Mouse (Mus musculus) MN1 (cell line): Measurements from ENCODE around the gene Rps6kb2.

ENCODE experiments used
- DNase-seq: peaks from one replicate; pipeline ENCODE4 v3.0.0-alpha.2; 2016; ENCODE audit warnings: low spot score

Rps6kb2 gene

DNA sequence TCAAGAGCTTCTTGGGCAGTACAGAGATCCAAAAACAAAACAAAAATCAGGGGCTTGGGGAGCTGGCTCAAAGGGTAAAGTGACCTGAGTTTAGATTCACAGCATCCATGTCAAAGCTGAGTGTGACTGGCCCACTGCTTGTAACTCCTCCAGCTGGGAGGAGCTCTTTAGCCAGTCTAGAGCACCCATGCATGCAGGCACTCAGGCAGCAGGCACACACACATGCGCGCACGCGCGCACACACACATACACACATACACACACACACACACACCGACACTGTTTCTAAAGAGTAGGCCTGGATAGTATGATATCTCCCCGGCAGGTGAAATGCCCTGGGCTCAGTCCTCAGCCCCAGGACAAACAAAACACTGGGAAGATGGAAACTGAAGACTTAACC is 46.1 kb downstream of the Rps6kb2 start:
- no peak for DNase-seq

DNA sequence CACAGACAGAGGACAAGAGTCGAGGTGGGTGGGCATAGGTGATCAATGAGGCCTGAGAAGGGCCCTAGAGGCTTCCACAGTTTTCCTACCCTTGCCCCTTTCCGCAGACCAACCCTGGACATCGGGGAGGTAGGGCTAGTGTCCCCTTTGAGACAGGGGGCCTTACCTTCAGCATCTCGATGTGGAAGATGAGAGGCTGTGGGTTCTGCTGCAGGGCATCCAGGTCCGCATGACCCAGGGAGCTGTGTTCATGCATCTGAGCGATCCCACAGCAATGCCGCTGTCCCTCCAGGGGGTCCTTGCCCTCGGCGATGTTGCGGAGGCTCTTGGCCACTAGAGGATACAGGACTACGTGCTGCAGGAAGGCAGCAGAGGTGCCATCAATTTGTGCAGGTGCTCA is 47.3 kb downstream of the Rps6kb2 start:
- DNase-seq, result no peak

DNA sequence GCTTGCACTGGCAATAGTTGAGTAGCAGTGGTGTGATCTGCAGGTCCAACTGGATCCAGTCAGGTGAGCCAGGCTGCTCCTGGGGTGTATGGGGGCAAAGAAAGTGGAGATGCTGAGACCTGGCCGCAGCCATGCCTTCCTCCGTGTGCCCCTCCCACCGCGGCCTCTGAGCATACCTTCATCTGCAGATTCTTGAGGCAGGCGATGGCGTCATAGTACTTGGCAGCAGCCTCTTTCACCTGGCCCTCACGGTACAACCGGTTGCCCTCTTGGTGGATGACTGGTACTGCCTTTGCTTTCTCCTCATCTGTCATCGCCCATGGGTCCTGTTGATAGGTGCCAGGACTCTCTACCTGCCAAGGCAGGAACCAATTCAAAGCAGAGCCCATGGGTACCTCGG is 48.0 kb downstream of the Rps6kb2 start:
- DNase-seq, result no peak

DNA sequence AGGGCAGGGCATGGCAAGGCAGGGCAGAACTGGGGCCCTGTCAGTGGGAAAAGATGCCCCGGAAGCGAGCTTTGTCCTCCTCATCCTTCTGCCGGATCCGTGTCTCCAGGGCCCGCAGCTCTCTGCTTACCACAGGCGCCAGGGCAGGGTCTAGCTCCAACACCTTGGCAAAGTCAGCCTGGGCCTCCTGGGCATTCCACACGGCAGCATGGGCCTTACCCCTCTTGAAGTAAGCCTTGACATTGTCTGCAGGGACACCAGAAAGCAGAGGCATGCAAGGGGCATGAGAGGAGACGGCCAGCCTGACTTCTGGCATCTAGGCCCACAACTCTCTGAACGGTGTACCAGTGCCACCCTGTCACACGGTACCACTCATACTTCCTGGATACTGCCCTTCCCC is 48.6 kb downstream of the Rps6kb2 start:
- no peak for DNase-seq

DNA sequence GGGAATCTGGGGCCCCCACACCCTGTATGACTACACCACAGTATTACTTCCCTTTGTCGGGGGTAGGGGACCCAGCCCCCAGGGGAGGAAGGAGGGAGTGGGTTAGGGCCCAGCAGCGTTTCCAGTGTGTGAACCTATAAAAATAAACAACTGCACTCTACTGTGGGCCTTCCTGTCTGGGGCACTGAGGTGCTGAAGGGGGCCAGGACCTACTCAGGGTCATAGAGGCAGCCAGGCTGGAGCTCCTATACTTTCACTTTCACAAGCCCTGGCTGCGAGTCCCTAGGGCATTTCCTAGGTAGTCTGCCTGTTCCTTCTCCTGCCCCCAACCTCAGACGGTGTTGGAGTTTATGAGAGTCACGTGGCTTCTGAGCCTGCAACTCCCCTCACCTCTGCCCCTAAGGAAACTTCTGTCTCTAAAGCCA is 49.3 kb downstream of the Rps6kb2 start:
- DNase-seq, result peak; percentile 57

DNA sequence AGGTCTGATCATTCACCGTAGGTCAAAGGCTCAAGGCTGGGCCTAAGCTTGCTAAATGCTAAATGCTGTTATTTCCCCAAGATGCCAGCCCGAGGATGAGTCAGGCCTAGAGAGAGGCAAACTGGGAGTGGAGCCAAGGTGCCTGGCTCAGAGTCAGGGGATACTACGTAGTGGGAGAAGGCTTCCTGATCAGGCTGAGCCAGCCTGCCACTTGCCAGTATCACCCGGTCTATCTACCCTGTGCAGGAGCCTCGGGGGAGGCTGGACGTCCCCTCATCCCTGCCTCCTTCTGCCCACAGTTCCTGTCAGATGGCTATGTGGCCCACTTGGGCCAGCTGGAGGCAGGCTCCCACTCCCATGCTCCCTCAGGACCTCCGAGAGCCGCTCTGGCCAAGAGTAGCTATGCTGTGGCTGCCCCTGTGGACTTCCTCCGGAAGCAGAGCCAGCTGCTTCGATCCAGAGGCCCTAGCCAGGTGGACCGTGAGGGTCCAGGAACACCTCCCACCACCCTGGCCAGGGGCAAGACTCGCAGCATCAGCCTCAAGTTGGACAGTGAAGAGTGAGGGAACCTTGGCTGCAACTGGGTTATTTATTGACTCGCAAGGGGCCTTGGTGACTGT is 49.9 kb downstream of the Rps6kb2 start:
- peak; percentile 92 for DNase-seq

DNA sequence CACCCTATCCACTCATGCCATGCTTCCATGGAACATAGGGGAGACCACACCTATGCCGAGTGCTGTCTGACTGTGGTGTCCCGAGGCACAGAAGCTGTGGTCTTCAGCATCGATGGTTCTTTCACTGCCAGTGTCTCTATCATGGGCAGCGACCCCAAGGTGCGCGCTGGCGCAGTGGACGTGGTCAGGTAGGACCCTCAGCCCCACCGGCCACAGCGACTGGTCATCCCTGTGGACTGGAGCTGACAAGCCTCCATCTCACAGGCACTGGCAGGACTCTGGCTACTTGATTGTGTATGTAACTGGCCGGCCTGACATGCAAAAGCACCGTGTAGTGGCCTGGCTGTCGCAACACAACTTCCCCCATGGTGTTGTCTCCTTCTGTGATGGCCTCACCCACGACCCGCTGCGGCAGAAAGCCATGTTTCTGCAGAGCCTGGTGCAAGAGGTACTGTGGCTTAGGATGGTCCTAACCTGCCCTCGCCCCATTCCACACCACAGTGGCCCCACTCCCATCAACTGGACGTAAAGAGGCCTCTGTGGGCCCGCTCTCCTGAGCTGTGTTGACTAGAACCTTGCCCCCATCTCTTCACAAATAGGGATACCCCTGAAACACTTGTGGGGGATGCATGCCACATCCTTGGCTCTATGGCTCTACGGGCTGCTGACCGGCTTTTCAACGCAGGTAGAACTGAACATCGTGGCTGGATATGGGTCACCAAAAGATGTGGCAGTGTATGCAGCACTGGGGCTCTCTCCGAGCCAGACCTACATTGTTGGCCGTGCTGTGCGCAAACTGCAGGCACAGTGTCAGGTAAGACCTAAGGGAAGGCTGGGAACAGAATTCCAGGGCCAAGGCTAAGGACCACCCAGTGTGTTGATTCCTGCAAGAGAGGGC is 50.8 kb downstream of the Rps6kb2 start:
- DNase-seq, result no peak

DNA sequence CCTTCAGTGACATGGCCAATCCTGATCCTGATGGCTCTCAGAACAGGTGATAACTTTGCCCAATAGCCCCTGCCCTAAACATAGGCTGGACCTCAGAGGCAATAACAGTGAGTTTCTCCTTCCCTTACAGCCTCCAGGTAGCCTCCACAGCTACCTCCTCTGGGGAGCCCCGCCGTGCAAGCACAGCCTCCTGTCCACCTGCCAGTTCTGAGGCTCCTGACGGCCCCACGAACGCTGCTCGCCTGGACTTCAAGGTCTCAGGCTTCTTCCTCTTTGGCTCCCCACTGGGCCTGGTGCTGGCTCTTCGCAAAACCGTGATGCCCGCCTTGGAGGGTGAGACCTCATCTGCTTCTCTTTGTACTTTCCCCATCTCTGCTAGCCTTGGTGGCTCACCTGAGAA is 54.6 kb downstream of the Rps6kb2 start:
- DNase-seq, result no peak

DNA sequence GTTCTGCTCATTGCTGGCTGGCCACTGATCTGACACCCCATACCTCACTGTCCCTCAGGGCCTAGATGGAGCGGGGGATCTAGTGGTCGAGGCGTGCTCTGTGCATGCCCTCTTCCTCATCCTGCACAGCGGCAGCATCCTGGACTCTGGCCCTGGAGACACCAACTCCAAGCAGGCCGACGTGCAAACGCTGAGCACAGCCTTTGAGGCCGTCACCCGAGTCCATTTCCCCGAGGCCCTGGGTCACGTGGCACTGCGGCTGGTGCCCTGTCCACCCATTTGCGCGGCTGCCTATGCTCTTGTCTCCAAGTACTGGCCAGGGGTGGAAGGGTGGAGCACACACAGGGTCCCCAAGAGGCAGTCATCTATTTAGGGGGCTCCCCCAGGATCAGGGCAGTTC is 56.5 kb downstream of the Rps6kb2 start:
- DNase-seq, result no peak

DNA sequence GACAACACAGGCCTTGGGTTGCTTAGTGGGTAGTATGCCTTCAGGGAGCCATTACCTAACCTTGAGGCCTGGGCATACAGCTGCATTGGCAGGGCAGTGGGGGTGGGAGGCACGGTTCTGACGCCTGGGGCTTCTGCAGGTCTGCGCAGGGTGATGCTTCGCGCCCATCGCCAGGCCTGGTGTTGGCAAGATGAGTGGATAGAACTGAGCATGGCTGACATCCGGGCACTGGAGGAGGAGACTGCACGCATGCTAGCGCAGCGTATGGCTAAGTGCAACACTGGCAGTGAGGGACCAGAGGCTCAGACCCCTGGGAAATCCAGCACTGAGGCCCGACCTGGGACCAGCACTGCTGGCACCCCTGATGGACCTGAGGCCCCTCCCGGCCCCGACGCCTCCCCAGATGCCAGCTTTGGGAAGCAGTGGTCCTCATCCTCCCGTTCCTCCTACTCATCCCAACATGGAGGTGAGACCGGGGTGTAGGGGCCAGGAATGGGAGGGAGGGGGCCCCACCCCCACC is 58.4 kb downstream of the Rps6kb2 start:
- DNase-seq, result no peak
